Mouse (Mus musculus) heart, postnatal 0 days (tissue): ENCODE measurements around the gene Snx6. TPM values are rescaled to one million over a fixed set of nuclear protein-coding genes. Genes with fewer than 3 reads are reported as not detected.
A peak's percentile ranks its signal among the peaks of the same experiment; 100 is the strongest.

ENCODE experiments used
- ATAC-seq: fragments of 200-750 bp; cut with Nextera tagmentation; 2 replicates; pipeline ENCODE4 v1.8.0; 2017; ENCODE audit warnings: low read depth, moderate number of reproducible peaks, moderate library complexity; ENCODE audit not compliant: insufficient read depth
- DNase-seq: peaks from one replicate; pipeline ENCODE4 v3.0.0-alpha.2; 2016; ENCODE audit warnings: low spot score
- H3K27ac ChIP-seq: fragments of 300-500 bp; sonication (generic); 2 replicates; pipeline ENCODE4 v1.5.1; 2014; ENCODE audit warnings: low read depth, mild to moderate bottlenecking
- H3K27me3 ChIP-seq: fragments of 300-500 bp; sonication (generic); 2 replicates; pipeline ENCODE4 v1.6.1; 2014; ENCODE audit warnings: low read length, mixed read lengths; ENCODE audit not compliant: control insufficient read depth, insufficient read depth
- H3K36me3 ChIP-seq: fragments of 300-500 bp; sonication (generic); replicated peaks from 2 replicates; pipeline ENCODE4 v1.6.1; 2014; ENCODE audit warnings: low read length, mixed read lengths; ENCODE audit not compliant: control insufficient read depth, insufficient read depth
- H3K4me1 ChIP-seq: fragments of 300-500 bp; sonication (generic); 2 replicates; pipeline ENCODE4 v1.6.1; 2014; ENCODE audit warnings: antibody characterized with exemption; ENCODE audit not compliant: control insufficient read depth, insufficient read depth
- H3K4me2 ChIP-seq: fragments of 300-500 bp; sonication (generic); 2 replicates; pipeline ENCODE4 v1.6.1; 2014; ENCODE audit warnings: low read depth, mild to moderate bottlenecking, low read length, moderate library complexity
- H3K4me3 ChIP-seq: fragments of 300-500 bp; sonication (generic); 2 replicates; pipeline ENCODE4 v1.5.1; 2014; ENCODE audit warnings: low read depth, low read length
- H3K9ac ChIP-seq: fragments of 300-500 bp; sonication (generic); replicated peaks from 2 replicates; pipeline ENCODE4 v1.6.1; 2014; ENCODE audit warnings: low read depth, low read length, mixed read lengths
- H3K9me3 ChIP-seq: fragments of 300-500 bp; sonication (generic); replicated peaks from 2 replicates; pipeline ENCODE4 v1.6.1; 2016; ENCODE audit warnings: low read length; ENCODE audit not compliant: control insufficient read depth
- CTCF ChIP-seq: IDR thresholded peaks from 2 replicates; pipeline ENCODE4 v1.5.1; 2016; ENCODE audit warnings: antibody characterized with exemption, control low read depth, low read depth
- EP300 ChIP-seq: IDR thresholded peaks from 2 replicates; pipeline ENCODE4 v1.6.1; 2016; ENCODE audit warnings: antibody characterized with exemption, low read depth
- WGBS: fragments of 180-500 bp; shearing (Covaris S2); extraction: QIAGEN DNeasy Blood & Tissue Kit; methylation state at CpG from one replicate; pipeline ENCODE4 v1.1.7; 2014; 5-methylcytosine and 5-hydroxymethylcytosine counted together
- polyA plus RNA-seq: library from polyadenylated mRNA; unstranded; fragments of >200 nt; fragmentation: Nextera tagmentation; extraction: Ambion mirVana; gene quantifications from 2 replicates; pipeline ENCODE4 v1.2.1, GENCODE M21; 2015
- total RNA-seq: library from RNA; depleted of rRNA; stranded (reverse); fragments of >200 nt; gene quantifications from 2 replicates; pipeline ENCODE4 v1.2.3, GENCODE M21; 2014; ENCODE audit warnings: low replicate concordance; rRNA removed

The Snx6 gene
- total and polyA plus RNA-seq, 2 experiments from 2014 or later = 59.1 to 100 TPM

DNA sequence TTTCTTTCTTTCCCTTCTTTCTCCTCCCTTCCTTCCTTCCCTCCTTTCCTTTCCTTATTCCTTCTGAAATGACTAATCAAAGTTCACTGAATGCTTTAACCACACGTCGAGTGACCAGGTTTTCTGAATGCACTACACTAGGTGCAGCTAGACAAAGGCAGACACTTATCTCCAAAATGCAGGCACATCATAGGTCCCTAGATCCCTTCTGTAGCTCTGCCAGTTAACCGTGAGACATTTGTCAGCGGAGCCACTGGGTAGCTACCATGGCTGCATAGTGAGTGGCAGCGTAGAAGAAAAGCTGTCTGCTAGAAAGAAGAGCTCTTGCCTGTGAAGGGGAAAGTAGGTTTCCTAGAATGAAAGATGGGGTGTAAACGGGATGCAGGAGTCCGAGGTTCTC, 96.1 kb downstream of the Snx6 start:
- H3K4me3 ChIP-seq = no peak overlapping the region
- WGBS = 55% methylated on average over 7 of the region's 7 CpGs
- TF ChIP-seq EP300 = no peak
- no peak for TF ChIP-seq CTCF

GRCm38 (mm10) chr12:54697791-54698250, 97.7 kb downstream of the Snx6 start:
- H3K9me3 ChIP-seq = no peaks in the 10 kb centered on the region
- 0 out of 2 replicates have a peak, but pooled peaks cover 4% of the 10 kb centered on the region for H3K4me1 ChIP-seq
- no peak overlapping the region for H3K4me3 ChIP-seq
- H3K9ac ChIP-seq = no peak overlapping the region
- no peak overlapping the region for H3K27ac ChIP-seq
- no peaks in the 10 kb centered on the region for H3K36me3 ChIP-seq
- H3K27me3 ChIP-seq = no peaks in the 10 kb centered on the region
- WGBS = 40% methylated on average over 6 of the region's 6 CpGs
- no peak for TF ChIP-seq EP300
- ATAC-seq = no peak
- DNase-seq = no peak
- no peak overlapping the region for H3K4me2 ChIP-seq

More for the DNA sequence above, 96.1 kb downstream of the Snx6 start:
- ATAC-seq = no peak
- H3K27me3 ChIP-seq = no peaks in the 10 kb centered on the region
- 0 out of 2 replicates have a peak, but pooled peaks cover 4% of the 10 kb centered on the region for H3K4me1 ChIP-seq
- no peaks in the 10 kb centered on the region for H3K36me3 ChIP-seq
- no peak overlapping the region for H3K9ac ChIP-seq
- H3K27ac ChIP-seq = no peak overlapping the region
- no peak for DNase-seq
- H3K4me2 ChIP-seq = no peak overlapping the region
- no peaks in the 10 kb centered on the region for H3K9me3 ChIP-seq

GRCm38 (mm10) chr12:54697003-54697597, 98.4 kb downstream of the Snx6 start:
- 5% methylated on average over 7 of the region's 7 CpGs for WGBS
- Histone ChIP-seq H3K4me1 (0 out of 2 replicates have a peak, but pooled peaks cover 4% of the 10 kb centered on the region), H3K4me2 (no peak overlapping the region), H3K36me3 (peaks cover 6% of the 10 kb centered on the region), H3K9ac (no peak overlapping the region), H3K9me3 (no peaks in the 10 kb centered on the region), H3K27me3 (no peaks in the 10 kb centered on the region), H3K4me3 (no peak overlapping the region), H3K27ac (peak overlapping the region; percentile 12; the same call in 1 of the 2 replicates)
- DNase-seq (peak; percentile 27), ATAC-seq (peak; percentile 25; the same call in 1 of the 2 replicates)
- no peak; the same call in 1 of the 2 replicates for TF ChIP-seq EP300
- TF ChIP-seq CTCF = peak; percentile 10; the same call in 1 of the 2 replicates

Other genes with a start within 250 kb of the Snx6 start
- 42.4 and 59.6 TPM in 2 replicates for gene Sptssa, start 139.1 kb downstream of the Snx6 start, total RNA-seq
- 150 and 160 TPM in 2 replicates for gene Sptssa, start 139.1 kb downstream of the Snx6 start, polyA plus RNA-seq
- gene Eapp, start 99.8 kb downstream of the Snx6 start, total RNA-seq = 4.4 and 16.7 TPM in 2 replicates
- gene Eapp, start 99.8 kb downstream of the Snx6 start, polyA plus RNA-seq = 61.4 and 61.6 TPM in 2 replicates
- gene Cfl2, start 67.2 kb upstream of the Snx6 start, total RNA-seq = 454 and 487 TPM in 2 replicates
- gene Cfl2, start 67.2 kb upstream of the Snx6 start, polyA plus RNA-seq = 555 and 561 TPM in 2 replicates
- not detected in 2 replicates for gene Gm20403, start 190.8 kb upstream of the Snx6 start, total RNA-seq
- gene Gm20403, start 190.8 kb upstream of the Snx6 start, polyA plus RNA-seq = not detected in 2 replicates
- 3.5 and 5.8 TPM in 2 replicates for gene Baz1a, start 218.6 kb upstream of the Snx6 start, total RNA-seq
- gene Baz1a, start 218.6 kb upstream of the Snx6 start, polyA plus RNA-seq = 6.9 and 8.3 TPM in 2 replicates